Mouse (Mus musculus) erythroblast, adult 5-6 weeks (primary cell): Measurements from ENCODE around the gene Cdkn1c. TPM values are rescaled to one million over a fixed set of nuclear protein-coding genes. Genes with fewer than 3 reads are reported as not detected.

Source experiments
- ATAC-seq: replicated peaks from 2 replicates; pipeline ENCODE4 v1.8.0; 2016; ENCODE audit warnings: moderate number of reproducible peaks, mild to moderate bottlenecking, moderate TSS enrichment, inconsistent platforms; ENCODE audit not compliant: poor library complexity, low FRiP score, severe bottlenecking
- total RNA-seq, 2 experiments: library from RNA; stranded (forward) in 1 of 2; stranded (reverse) in 1 of 2; fragments of 150-400 nt in 1 of 2; fragments of 200-764, 138-1000 nt in 1 of 2; gene quantifications; 2 replicates each; pipeline versions ENCODE4 v1.2.3 to v1.2.4; 2015 to 2017; ENCODE audit warnings: low replicate concordance in 2 of 2

Cdkn1c gene
- not detected in 2 replicates for total RNA-seq (2015; ENCODE audit: low replicate concordance)
- total RNA-seq (2017; ENCODE audit: low replicate concordance), result 0.09 TPM in 1 of 2 replicates, not detected in the other

DNA sequence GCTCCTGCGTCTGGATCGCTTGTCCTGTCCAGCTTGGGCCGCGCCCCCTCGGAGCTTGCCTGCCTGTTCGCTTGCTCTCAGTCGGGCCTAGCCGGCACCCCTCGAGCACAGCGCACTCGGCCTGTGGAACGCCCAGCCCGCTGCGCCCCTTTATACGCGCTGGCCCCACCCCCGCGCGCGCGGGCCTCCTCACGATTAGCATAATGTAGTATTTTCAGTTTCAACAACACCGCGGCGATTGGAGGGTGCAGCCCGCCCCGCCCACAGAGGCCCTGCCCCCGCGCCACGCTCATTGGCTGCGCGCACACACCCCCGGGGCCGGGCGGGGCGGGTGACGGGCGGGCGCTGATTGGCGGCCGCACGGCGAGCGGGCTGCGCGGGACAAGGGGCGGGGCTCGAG is at the start of gene Cdkn1c:
Gene Cdkn1c, minus strand, starts transcription at position 177 of the 400 bp plus-strand sequence.
- ATAC-seq, result peak; percentile 84

DNA sequence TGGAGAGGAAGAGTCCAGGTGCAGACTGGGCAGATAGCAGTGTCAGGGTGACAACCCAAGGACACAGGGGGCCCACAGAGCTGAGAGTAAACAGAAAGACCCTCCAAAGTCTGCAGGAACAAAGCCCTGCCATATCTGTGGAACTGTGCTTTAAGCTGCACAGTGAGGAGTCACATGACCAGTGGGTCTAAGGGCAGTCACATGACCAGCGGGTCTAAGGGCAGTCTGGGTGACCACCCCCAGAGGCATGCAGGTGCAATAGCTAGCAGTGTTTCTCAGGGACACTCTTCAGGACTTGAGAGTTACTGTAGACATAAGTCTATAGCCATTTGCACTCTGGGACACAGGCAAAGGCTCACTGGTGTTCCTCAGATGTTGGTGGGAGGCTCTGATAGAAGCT is 48.7 kb upstream of the Cdkn1c start:
- no peak for ATAC-seq

DNA sequence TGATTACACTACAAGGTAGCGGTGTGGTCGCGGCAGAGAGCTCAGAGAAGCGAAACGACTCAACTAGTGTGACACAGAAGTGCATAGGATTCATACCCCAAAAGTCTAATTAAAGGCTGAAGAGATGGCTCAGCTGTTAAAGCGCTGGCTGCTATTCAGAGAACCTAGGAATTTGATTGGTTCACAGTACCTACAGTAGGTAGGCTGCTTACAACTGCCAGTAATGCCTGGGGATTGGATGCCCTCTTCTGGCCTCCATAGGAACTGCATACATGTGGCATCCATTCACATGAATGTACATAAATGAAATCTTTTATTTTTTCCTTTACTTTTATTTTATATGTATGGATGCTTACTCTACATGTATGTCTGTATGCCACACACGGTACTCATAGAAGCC is 45.8 kb upstream of the Cdkn1c start:
- ATAC-seq, result peak; percentile 67

DNA sequence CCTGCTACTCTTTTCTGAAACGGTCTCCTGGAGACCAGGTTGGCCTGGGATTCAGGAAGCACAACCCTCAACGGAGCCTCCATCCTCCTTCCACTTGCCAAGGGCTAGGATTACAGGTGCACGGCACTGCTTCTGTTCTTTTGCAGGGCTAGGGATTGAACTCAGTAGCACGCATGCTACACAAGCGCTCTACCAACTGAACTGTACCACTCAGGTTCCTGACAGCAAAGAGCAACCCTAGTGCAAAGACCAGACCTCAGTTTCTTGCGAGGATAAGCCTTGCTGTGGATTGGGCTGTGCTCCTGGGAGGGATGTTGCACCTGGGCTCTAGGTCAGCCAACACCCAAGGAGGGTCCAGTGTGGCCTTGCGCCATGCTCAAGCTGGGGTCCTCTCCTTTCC is 45.4 kb upstream of the Cdkn1c start:
- no peak for ATAC-seq

DNA sequence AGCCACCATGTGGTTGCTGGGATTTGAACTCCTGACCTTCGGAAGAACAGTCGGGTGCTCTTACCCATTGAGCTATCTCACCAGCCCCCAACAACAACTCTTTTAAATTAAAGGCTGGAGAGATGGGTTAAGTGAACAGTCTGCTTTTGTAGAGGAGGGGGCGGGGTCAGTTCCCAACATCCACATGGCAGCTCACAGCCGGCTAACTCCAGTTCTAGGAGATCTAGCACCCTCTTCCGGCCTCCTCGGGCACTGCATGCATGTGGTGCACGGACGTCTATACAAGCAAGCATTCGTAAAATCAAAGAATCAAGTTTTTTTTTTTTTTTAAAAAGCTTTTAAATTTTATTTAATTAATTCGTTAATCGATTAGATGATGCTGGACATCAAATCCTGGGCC is 45.0 kb upstream of the Cdkn1c start:
- peak; percentile 68 for ATAC-seq

DNA sequence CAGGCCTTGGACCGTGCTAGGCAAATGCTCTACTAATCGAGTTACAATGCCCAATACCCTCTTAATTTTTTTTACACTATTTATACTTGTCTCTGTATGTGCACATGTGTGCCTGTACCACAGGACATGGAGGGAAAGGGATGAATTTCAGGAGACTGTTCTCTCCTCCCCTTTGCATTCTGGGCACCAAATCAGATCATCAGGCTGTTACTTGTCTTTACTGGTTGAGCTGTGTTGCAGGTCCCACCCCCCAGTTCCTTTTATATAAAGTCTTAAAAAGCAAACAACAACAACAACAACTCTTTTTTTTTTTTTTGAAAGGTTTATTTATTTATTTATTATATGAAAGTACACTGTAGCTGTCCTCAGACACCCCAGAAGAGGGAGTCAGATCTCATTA is 44.6 kb upstream of the Cdkn1c start:
- ATAC-seq, result no peak

DNA sequence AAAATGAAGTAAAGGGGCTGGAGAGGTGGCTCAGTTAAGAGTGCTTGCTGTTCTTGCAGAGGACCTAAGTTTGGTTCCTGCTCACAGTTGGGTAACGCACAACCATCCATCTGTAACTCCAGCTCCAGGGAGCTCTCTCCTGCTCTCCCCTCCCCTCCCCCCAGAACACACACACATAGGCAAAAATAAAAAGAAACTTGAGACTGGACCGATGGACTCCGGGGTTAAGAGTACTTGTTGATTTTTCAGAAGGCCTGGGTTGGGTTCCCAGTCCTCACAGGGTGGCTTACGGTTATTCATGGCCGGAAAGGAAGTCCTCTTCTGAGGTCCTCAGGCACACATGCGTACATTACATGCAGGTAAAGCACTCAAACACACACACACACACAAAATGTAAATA is 43.1 kb upstream of the Cdkn1c start:
- no peak for ATAC-seq

DNA sequence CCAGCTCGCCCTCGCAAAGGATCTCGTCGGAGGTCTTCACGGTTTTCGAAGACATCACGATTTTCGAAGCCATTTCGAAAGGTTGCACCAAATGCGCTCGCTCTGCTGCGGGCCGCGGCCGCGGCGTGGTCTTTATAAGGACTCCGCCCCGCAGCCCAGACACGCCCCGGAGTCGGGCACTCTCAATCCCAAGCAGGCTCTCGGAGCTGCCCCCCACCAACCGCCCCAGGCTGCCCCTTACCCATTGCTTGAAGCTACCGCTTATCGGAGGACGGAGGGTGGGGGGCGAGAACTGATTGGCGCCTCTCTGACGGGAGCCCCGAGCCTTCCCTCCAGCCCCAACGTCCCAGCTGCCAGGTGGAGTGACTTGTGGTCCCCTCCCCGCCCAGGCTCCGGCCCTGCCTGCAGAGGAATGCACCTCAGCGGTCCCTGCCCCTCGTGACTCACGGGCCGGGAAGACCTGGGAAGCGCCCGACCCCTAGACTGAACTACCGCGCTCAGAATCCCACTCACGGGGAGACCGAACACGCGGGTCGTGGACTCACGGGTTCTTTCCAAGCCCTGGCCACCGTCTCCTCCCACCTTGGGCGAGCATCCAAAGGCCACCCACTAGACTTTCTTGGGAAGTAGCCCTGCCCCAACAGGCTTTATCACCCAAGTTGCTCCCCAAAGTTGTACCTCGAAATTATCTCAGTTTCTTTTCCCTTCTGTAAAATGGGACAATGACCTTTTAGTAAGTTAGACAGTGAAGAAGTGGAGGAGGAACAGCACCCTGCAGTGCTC is 41.8 kb upstream of the Cdkn1c start, which contains the start of gene Phlda2:
Gene Phlda2, minus strand, starts transcription at position 733 of the 783 bp plus-strand sequence.
- ATAC-seq, result no peak

DNA sequence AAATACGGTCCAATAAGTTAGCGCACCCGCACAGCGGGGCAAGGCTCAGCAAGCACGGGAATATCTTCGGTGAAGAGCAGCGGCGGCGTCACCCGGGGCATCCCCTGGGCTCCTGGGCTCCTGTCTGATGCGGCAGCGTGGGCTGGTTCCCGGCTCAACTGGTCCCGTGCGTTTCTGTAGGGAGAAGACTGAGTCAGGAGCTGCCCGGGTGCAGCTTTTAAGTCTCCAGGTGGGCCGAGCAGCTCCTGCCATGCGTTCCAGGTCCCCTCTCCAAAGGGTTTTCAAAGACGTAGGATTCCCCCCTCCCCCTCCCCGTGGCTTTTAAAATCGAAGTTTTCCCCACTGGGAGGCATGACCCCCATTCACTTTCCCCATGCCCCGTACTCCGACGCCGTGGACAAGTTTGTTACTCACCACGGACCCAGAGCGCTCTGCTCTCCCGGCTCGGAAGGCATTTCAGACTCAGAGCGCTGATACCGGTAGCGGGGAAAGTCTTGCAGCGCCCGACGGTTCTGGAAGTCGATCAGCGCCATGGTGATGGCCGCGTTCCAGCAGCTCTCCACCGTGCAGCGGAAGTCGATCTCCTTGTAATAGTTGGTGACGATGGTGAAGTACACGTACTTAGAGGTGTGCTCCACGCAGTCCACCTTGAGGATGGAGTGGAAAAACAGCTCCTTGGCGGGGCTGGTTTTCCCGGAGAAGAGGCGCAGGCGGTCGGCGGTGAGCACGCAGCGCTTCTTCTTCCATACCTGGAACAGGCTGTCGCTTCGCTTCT is 41.0 kb upstream of the Cdkn1c start:
- no peak for ATAC-seq

DNA sequence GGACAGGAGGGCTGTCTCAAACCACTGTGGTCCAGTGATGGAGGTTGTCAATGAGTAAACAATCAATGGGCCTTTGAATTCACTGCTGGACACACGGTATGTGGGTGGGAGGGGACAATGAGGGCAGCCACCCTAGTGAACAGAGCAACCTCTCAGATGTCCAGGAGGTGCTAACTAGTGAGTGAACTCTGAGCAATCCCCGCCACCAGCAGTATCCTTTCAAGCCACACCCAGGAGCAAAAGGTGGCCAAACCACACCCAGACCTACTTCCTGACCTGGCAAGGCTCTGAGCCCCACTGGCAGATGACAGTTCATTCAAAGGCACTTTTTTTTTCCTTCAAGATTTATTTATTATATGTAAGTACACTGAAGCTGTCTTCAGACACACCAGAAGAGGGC is 40.1 kb upstream of the Cdkn1c start:
- no peak for ATAC-seq

DNA sequence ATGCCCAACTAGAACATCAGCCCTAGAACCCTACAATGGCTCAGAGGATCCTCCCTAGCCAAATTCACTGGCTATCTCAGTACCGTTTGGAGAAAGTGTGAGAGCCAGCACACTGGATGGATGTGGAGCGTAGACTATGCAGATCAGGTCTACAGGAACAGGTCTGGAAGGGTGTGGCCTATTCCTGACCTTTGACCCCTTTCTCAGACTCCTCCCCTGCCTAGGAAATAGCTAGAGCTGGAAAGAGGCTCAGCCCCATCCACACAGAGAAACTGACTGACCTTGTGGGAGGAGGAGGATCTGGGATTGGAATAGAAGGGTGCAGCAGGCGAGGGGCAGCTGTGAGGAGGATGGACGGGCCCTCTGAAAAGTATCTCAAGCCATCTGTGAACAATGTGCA is 37.7 kb upstream of the Cdkn1c start:
- ATAC-seq, result no peak

DNA sequence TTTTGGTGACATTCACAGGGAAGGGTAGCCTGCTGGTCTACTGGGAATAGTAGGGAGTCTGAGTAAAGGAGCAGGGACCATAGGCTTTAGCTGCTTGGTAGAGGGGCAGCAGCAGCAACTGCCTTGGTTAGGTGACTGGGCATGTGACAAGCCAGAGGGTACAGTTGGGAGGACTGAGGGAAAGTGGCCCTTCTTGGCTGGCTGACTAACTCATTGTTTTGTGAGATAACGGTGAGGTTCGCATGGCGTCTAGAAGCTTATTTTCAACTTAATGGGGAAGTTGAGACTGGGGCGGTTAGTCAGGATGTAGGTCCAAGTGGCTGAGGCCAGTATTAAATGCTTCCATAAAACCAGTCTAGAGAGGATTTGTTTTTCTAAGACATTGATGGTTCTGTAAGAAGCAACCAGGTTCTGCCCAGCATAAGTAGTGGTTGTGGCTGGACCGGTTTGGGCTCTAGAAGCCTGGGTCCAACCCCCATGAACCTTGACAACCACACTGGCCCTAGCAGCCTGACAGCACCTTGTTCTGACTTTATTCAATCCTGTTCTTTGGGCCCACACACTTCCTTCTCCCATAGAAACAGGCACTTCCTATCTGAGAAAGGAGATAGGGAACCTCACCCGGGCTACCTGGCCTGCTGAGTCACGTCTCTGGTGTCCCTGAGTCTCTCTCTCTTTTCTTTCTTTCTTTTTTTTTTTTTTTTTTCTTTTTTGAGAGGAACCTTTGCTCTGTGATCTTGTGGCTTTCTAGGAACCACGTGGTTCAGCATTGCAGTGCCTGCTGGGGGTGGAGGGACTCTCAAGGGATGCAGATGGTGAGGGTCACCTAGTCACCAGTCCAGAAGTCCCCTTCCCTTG is 34.5 kb upstream of the Cdkn1c start:
- no peak for ATAC-seq

DNA sequence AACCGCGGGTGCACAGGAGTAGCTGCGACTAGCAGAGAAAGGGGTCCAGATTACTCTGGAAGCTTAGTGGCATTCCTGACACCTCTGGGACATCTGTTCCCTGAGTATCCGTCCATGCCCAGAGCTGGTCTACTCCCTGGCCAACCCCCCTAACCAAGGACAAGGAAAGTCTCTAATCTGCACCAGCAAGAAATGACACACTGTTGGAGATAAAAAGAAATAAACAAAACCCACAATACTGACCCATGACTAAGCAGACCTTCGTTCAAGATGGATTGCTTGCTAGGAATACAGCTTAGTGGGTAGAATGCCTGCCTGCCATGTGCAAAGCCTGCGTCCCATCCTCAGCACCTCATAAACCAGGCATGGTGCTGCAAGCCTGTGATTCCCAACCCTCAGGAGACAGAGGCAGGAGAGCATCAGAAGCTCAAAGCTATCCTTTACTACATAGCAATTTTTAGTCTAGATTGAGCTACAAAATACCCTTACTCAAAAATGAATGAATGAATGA is 32.8 kb upstream of the Cdkn1c start:
- ATAC-seq, result no peak

DNA sequence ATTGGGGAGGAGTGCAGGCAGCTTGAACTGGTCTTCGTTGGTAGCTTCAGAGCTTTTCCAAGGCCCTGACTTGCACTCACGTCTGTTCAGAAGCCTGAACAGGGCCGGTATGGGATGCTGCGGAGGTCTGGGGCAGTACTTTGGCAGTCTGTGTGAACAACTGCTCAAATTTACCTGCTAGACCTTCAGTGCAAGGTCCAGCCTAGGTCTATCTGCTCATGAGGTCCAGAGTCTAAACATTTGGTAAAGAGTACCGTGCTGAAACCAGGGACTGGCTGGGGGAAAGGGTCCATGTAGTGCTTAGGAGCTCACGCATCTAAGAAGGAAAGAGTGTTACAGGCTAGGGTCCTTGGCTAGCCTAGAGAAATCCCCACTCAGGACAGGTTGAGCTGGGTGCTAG is 28.9 kb upstream of the Cdkn1c start:
- no peak for ATAC-seq

DNA sequence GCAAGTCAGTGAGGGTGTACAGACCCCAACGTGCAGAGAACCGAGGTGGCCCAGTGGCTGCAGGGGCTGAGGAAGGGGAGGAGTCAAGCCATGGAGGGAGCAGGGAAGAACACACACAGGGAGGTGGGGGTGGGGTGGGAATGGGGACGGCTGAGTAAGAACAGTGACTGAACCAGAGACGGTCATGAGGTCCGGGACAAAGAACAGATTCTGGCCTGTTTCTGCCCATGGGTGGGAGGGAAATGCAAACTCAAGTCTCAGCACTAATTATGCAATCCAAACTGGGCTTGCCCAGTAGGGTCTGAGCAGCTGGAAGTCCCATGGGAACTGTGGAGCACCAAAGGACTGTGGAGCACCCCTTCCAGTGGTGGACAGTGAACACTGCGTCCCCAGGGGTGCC is 21.7 kb upstream of the Cdkn1c start:
- no peak for ATAC-seq

DNA sequence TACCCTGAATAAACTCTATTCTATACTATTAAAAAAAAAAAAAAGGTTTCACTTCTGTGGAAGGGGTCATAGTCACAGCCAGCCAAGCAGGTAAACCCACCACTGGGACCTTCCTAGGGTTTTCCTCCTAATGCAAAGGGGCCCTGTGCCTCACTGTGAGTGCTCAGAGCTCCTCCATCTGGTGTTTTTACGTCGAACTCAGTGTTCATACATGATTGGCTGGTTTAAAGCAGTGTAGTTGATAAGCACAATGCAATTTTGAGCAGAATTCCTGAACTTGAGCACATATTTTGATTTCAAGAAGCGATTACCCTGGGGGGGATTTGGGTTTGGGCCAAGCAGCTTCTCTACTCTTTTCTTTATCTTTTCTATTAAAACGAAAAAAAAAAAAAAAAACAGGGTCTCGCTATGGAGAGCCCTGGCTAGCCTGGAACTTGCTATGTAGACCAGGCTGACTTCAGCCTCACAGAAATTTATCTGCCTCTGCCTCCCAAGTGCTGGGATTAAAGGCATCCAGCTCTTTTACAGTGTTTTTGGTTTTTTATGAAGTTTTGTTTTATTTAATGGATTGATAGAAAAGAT is 21.0 kb upstream of the Cdkn1c start:
- no peak for ATAC-seq

DNA sequence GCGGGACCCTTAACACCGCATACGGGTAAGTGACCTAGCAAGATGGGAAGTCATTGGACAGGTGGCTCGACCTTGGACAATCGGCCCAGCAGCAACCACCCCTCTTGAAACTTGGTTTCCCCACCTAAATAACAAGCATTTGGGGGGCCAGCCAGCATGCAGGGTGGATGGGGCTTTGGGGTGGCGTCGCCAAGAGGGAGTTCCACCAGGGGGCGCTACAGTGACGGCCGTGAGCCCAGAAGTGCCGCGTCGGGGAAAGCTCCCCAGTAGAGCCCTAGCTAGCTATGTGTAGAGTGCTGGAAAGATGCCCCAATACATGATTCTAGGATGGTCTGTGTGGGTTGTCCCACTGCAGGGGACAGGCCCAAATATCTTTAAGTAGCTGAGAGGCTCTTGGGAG is 19.6 kb upstream of the Cdkn1c start:
- ATAC-seq, result peak; percentile 75

DNA sequence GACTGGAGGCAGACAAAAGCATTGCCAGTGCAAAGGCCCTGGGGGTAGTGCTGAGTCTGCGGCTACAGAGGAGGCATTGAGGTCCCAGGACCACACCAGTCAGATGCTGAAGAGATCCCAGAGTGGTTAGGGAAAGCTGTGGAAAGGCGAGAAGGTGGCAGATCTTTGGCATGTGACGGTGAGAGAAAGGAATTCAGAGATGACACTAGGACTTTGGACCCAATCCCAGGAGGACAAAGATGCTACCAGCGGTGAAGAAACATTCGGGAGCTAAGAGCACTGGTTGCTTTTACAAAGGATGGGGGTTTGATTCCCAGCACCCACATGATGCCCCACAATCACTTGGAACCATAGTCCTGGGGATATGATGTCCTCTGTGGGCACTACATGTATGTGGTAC is 16.9 kb upstream of the Cdkn1c start:
- ATAC-seq, result no peak

DNA sequence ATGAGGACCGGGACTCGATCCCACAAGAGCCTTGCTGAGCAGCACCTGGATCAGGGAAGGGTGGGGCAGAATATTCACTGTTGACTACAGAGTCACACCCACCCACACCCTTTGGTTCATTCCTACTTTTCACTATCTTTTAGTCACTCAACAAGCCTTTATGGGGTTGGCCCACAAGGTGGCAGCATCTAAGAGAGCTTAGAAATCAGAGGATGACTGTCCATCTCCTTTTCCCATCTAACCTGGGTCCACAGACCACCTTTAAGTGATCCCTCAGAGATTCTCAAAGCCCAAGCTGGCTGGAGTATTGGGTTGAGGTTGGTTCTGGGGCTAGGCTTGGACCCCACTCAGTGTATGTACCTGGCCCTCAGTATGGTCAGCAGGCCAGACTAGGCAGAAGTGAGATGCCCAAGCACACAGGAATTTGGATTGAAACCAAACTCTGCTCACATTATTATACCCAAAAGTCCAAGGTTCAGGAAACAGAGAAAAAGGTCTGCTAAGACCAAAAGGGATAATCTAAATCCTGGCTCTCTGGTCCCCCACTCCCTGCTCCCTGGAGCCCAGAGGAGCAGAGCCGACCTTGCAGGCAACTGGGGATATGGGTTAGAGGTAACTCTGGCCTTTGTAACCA is 16.0 kb upstream of the Cdkn1c start:
- no peak for ATAC-seq
